Mouse (Mus musculus) lung, adult 2 months (tissue): ENCODE results near the gene Ewsr1.

Experiments
- CTCF ChIP-seq: fragments of 200-500 bp; IDR thresholded peaks from 2 replicates; pipeline ENCODE4 v1.5.1; 2011; ENCODE audit warnings: mild to moderate bottlenecking, low read length, control low read depth; ENCODE audit not compliant: insufficient read depth
- POLR2A ChIP-seq: fragments of 200-500 bp; IDR thresholded peaks from 2 replicates; pipeline ENCODE4 v1.6.1; 2011; ENCODE audit warnings: low read depth, mild to moderate bottlenecking, control low read depth, low read length, borderline replicate concordance; ENCODE audit errors: extremely low read depth

DNA sequence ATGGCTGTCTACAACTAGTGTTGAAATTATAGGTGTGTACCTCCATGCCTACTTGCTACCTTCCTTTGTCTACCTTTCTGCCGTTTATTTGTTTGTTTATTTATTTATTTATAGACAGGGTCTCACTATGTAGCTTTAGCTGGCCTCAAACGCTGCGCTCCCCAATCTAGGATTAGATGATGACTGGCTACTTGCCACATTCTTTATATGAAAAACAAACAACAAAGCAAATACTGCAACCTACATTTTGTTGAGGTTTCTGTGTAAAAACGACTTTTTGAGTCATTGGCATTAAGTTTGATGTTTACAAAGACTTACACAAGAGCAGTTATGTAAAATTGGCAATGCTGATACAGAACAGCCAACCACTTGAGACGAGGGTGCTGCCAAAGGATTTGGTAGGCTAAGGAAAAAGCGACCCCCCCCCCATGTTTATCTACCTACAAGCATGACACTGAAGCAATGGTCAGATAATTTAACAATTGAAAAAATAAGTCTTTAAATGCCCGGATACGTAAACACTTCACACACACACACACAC lies 2.5 kb downstream of the Ewsr1 start:
- TF ChIP-seq CTCF (no peak), POLR2A (no peak)
